Mouse (Mus musculus): ENCODE data around the gene Aes.

DNA sequence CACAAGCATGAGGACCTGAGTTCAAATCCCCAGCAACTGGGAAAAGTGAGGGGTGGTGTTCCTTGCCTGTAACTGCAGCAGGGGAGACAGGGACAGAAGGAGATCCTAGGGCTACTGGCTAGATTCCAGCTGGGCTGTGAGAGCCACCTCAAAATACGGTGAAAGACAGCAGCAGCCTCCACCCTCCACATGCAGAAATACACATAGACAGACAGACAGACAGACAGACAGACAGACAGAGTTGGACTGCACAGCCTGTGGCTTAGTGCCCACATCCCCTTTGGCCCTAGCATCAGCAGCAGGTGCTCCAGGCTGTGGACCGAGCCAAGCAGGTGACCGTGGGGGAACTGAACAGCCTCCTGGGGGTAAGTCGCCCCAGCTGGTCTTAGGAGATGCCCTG, 20.7 kb downstream of the Aes start:
- TF ChIP-seq POLR2A (IDR thresholded peaks at IDR 0.05; ENCODE audit: insufficient read length, low read depth) (no peak), POLR2AphosphoS2 (IDR thresholded peaks at IDR 0.05; ENCODE audit: insufficient read length, low read depth) (no peak), MYOG (IDR thresholded peaks at IDR 0.05; ENCODE audit: control insufficient read depth in 1 of 3, insufficient read depth in 1 of 3, insufficient read length in 2 of 3, low read depth in 2 of 3) (no peak), MAX (IDR thresholded peaks at IDR 0.05; ENCODE audit: low read depth) (no peak), USF1 (IDR thresholded peaks at IDR 0.05; ENCODE audit: low read depth) (no peak), TCF12 (IDR thresholded peaks at IDR 0.05; ENCODE audit: insufficient read depth, poor library complexity, severe bottlenecking) (no peak), SRF (IDR thresholded peaks at IDR 0.05; ENCODE audit: control insufficient read depth, insufficient read length, low read depth) (no peak)
